Mouse (Mus musculus): ENCODE measurements around the gene Col18a1. TPM values are rescaled to one million over a fixed set of nuclear protein-coding genes. Genes with fewer than 3 reads are reported as not detected.

Col18a1 gene
- total and polyA plus RNA-seq, 2 experiments from 2014 or later = 20.0 to 47.5 TPM

DNA sequence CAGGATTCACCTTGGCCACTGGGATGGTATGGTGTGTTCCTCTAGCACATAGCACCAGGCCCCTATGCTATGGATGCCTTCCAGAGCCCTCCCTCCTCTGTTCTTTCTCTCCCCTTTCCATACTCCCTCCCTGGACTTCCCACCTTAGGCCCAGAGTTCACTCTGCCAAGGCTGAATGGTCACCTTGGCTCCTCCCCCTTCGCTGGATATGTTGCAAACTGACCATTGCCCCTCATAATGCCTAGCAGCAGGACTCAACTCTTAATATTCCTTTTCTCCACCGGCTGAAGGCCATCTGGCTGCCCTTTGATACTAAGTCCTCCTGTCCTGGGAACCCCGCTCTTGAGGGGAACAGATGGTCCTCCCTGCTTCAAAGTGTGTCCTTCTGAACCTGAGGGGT, 139.4 kb downstream of the Col18a1 start:
- no peak for DNase-seq (ENCODE audit: low spot score)
- H3K9ac ChIP-seq (replicated peaks; ENCODE audit: low read length) = no peak overlapping the region
- WGBS = 89% methylated on average over 3 of the region's 3 CpGs
- no peak for ATAC-seq
- no peak overlapping the region for H3K4me2 ChIP-seq (ENCODE audit: low read depth, low read length)
- no peak for TF ChIP-seq CTCF (IDR thresholded peaks at IDR 0.05; ENCODE audit: low read depth)
- H3K27ac ChIP-seq = no peak overlapping the region
- H3K4me1 ChIP-seq (ENCODE audit: insufficient read depth, low read length) = no peaks in the 10 kb centered on the region
- H3K27me3 ChIP-seq (ENCODE audit: insufficient read depth, low read length) = no peaks in the 10 kb centered on the region
- H3K9me3 ChIP-seq (ENCODE audit: low read length) = no peaks in the 10 kb centered on the region
- H3K36me3 ChIP-seq (ENCODE audit: insufficient read depth, low read length) = no peaks in the 10 kb centered on the region
- no peak overlapping the region for H3K4me3 ChIP-seq (ENCODE audit: low read length)

DNA sequence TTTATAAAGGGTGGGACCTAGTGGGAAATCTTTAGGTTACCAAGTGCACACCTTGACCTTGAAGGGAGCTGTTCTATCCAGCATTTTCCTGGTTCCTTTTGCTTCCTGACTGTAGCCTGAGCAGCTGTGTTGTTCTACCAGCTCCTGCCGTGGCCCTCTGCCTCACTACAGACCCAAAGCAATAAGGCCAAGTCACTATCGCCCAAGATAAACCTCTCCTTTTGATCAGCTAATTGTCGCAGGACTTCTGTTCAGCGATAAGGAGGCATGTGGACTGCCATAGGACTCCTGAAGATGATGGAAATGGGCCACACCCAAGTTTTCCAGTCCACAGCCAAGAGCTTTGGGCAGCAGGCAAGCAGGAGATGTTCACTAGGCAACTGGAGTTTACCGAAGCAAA, 142.1 kb downstream of the Col18a1 start:
- ATAC-seq (no peak), DNase-seq (ENCODE audit: low spot score) (no peak)
- Histone ChIP-seq H3K36me3 (ENCODE audit: insufficient read depth, low read length) (no peaks in the 10 kb centered on the region), H3K4me2 (ENCODE audit: low read depth, low read length) (no peak overlapping the region), H3K4me1 (ENCODE audit: insufficient read depth, low read length) (no peaks in the 10 kb centered on the region), H3K27ac (no peak overlapping the region), H3K9me3 (ENCODE audit: low read length) (no peaks in the 10 kb centered on the region), H3K4me3 (ENCODE audit: low read length) (no peak overlapping the region), H3K27me3 (ENCODE audit: insufficient read depth, low read length) (no peaks in the 10 kb centered on the region), H3K9ac (replicated peaks; ENCODE audit: low read length) (no peak overlapping the region)
- WGBS = 86% methylated on average over 5 of the region's 5 CpGs
- TF ChIP-seq CTCF (IDR thresholded peaks at IDR 0.05; ENCODE audit: low read depth) = no peak

DNA sequence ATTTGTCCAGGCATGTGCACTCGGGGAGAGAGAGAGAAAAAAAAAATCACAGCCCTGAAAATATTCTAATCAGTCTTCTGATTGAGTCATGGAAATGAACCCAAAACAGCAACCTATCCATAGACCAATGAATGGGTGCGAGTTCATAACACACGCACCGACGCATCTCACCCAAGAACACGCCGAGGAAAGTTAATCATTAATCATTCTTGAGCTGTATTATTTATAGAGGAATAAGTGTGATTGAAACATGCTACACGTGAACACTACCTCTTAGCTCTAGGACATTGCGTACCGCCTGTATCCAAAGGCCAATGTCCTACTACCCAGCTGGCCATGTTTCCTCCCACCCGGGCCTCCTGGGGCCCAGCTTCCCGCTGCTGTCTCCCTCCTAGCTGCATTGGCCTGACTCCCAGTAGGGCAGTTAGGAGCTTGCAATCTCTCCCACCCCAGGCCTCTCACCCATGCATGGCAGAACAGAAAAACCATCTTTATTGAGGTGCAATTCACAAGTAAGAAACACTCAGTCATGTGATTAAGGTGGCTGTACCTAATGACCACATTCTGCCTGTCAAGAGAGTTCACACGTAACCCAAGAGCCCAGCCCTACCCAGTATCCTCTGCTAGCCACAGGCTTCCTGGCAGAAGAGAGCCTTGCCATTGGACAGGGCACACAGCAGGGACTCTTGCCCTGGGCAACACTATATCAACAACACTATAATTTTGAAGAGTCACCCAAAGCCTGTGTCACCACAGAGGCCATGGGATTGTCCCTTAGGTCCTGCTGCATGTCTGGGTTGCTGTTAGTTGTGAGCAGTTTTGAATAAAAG, 143.8 kb downstream of the Col18a1 start:
- Histone ChIP-seq H3K9me3 (ENCODE audit: low read length) (no peaks in the 10 kb centered on the region), H3K4me2 (ENCODE audit: low read depth, low read length) (no peak overlapping the region), H3K9ac (replicated peaks; ENCODE audit: low read length) (no peak overlapping the region), H3K4me3 (ENCODE audit: low read length) (no peak overlapping the region), H3K27me3 (ENCODE audit: insufficient read depth, low read length) (no peaks in the 10 kb centered on the region), H3K36me3 (ENCODE audit: insufficient read depth, low read length) (no peaks in the 10 kb centered on the region), H3K27ac (no peak overlapping the region), H3K4me1 (ENCODE audit: insufficient read depth, low read length) (no peaks in the 10 kb centered on the region)
- DNase-seq (ENCODE audit: low spot score) (no peak), ATAC-seq (no peak)
- 81% methylated on average over 13 of the region's 13 CpGs for WGBS
- no peak for TF ChIP-seq CTCF (IDR thresholded peaks at IDR 0.05; ENCODE audit: low read depth)

DNA sequence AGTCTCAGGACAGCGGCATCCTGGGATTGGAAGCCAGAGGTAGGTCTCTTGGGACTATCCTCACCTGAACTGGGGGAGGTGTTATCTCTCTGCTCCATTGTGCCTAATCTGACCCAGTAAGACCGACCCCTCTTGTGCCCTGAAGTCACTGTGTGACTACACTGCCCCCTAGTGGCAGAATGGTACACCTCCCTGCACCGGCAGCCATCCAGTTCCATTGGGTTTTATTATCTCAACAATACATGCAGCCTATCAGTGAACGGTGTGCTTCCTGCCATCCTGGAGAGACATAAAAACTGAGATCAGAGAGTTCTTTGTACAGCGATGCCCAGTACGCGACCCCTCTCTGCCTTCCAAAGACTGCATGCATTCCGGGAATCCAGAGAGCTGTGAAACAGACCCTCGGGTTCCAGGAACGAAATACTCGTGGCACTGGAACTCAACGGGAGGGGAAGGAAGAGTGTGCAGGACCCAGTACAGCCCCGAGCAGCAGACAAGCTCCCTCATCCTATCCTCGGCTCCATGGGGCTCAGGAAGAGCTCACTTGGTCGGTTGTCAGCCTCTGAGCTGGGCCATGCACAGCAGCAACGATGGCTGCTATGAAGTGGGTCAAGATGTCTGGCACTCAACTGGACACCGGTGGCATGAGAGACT, 144.8 kb downstream of the Col18a1 start:
- peak; percentile 99 for TF ChIP-seq CTCF (IDR thresholded peaks at IDR 0.05; ENCODE audit: low read depth)
- H3K4me1 ChIP-seq (ENCODE audit: insufficient read depth, low read length) = no peaks in the 10 kb centered on the region
- H3K9ac ChIP-seq (replicated peaks; ENCODE audit: low read length) = no peak overlapping the region
- ATAC-seq (peak; percentile 79), DNase-seq (ENCODE audit: low spot score) (peak; percentile 90)
- no peaks in the 10 kb centered on the region for H3K27me3 ChIP-seq (ENCODE audit: insufficient read depth, low read length)
- WGBS = 33% methylated on average over 17 of the region's 17 CpGs
- no peak overlapping the region for H3K27ac ChIP-seq
- H3K4me2 ChIP-seq (ENCODE audit: low read depth, low read length) = peak overlapping the region; percentile 16
- H3K36me3 ChIP-seq (ENCODE audit: insufficient read depth, low read length) = no peaks in the 10 kb centered on the region
- H3K4me3 ChIP-seq (ENCODE audit: low read length) = no peak overlapping the region
- no peaks in the 10 kb centered on the region for H3K9me3 ChIP-seq (ENCODE audit: low read length)

DNA sequence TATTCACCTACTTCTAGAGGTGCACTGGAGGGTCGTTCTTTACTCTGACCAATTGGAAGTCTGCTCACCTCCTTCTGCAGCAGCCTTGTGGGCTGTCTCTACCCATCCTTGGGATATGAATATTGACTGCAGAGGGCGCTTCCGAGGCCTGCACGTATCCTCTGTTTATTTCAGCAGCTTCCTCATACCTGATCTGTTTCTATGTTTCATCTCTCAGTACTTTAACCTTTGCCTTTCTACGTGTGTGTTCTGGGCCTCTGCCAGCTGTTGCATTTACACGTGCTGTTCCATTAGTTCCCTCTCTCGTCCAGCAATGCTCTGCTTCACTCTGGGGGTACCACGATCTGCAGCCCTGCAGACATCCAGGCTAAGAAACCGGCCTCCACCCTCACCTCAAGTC, 148.7 kb downstream of the Col18a1 start:
- Histone ChIP-seq H3K36me3 (ENCODE audit: insufficient read depth, low read length) (no peaks in the 10 kb centered on the region), H3K9me3 (ENCODE audit: low read length) (no peaks in the 10 kb centered on the region), H3K27me3 (ENCODE audit: insufficient read depth, low read length) (no peaks in the 10 kb centered on the region), H3K27ac (no peak overlapping the region), H3K4me1 (ENCODE audit: insufficient read depth, low read length) (no peaks in the 10 kb centered on the region), H3K4me3 (ENCODE audit: low read length) (no peak overlapping the region), H3K9ac (replicated peaks; ENCODE audit: low read length) (no peak overlapping the region), H3K4me2 (ENCODE audit: low read depth, low read length) (no peak overlapping the region)
- 0 out of 2 replicates have a peak, but pooled peaks have one; percentile 10 for TF ChIP-seq CTCF (IDR thresholded peaks at IDR 0.05; ENCODE audit: low read depth)
- ATAC-seq (no peak), DNase-seq (ENCODE audit: low spot score) (no peak)
- 69% methylated on average over 9 of the region's 9 CpGs for WGBS

DNA sequence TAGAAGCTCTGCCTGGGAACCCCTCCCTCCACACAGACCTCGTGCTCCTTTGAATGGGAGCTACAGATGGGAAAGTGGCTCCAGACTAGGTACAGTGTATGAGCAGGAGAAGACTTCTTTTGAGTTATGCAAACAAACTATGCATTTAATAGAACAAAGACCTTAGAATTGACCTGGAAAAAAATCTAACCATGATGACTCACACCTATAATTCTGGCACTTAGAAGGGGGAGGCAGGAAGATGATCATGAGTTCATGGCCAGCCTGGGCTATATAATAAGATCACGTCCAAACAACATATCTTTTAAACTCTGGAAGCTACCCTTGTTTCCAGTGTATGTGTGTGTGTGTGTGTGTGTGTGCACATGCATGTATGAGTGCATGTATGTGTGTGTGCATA, 149.3 kb downstream of the Col18a1 start:
- no peak overlapping the region for H3K4me2 ChIP-seq (ENCODE audit: low read depth, low read length)
- no peak for ATAC-seq
- no peaks in the 10 kb centered on the region for H3K27me3 ChIP-seq (ENCODE audit: insufficient read depth, low read length)
- no peak overlapping the region for H3K4me3 ChIP-seq (ENCODE audit: low read length)
- H3K9ac ChIP-seq (replicated peaks; ENCODE audit: low read length) = no peak overlapping the region
- no peak for TF ChIP-seq CTCF (IDR thresholded peaks at IDR 0.05; ENCODE audit: low read depth)
- H3K27ac ChIP-seq = no peak overlapping the region
- no peaks in the 10 kb centered on the region for H3K36me3 ChIP-seq (ENCODE audit: insufficient read depth, low read length)
- 82% methylated on average over 2 of the region's 2 CpGs for WGBS
- H3K9me3 ChIP-seq (ENCODE audit: low read length) = no peaks in the 10 kb centered on the region
- no peak for DNase-seq (ENCODE audit: low spot score)
- H3K4me1 ChIP-seq (ENCODE audit: insufficient read depth, low read length) = no peaks in the 10 kb centered on the region

DNA sequence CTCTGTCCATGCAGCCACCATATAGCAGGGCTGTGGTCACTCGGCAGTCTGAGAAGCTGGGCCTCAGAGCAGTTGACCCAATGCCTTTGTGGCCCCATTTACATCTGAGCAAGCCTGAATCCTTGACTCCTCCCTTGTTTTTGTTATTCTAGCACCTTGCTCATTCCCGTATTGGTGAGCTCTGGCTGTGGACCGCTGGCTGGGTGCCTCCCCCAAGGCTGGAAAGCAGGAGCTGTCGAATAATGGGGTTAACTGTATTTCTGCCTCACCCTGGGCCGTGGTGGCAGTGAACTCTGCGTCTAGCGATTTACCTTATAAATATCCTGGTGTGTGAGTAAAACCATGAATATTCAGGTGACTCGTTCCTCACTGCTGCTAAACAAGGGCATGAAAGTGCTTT, 149.8 kb downstream of the Col18a1 start:
- H3K9me3 ChIP-seq (ENCODE audit: low read length) = no peaks in the 10 kb centered on the region
- H3K27ac ChIP-seq = no peak overlapping the region
- ATAC-seq (no peak), DNase-seq (ENCODE audit: low spot score) (no peak)
- no peak overlapping the region for H3K4me3 ChIP-seq (ENCODE audit: low read length)
- no peak overlapping the region for H3K4me2 ChIP-seq (ENCODE audit: low read depth, low read length)
- no peaks in the 10 kb centered on the region for H3K27me3 ChIP-seq (ENCODE audit: insufficient read depth, low read length)
- no peak overlapping the region for H3K9ac ChIP-seq (replicated peaks; ENCODE audit: low read length)
- no peak for TF ChIP-seq CTCF (IDR thresholded peaks at IDR 0.05; ENCODE audit: low read depth)
- H3K36me3 ChIP-seq (ENCODE audit: insufficient read depth, low read length) = no peaks in the 10 kb centered on the region
- H3K4me1 ChIP-seq (ENCODE audit: insufficient read depth, low read length) = no peaks in the 10 kb centered on the region
- 33% methylated on average over 8 of the region's 8 CpGs for WGBS
